Mouse (Mus musculus) cerebellum, adult 2 months (tissue): ENCODE measurements around the gene Nat8l.

Experiments used
- CTCF ChIP-seq: fragments of 200-500 bp; IDR thresholded peaks from 2 replicates; pipeline ENCODE4 v1.5.1; 2011; ENCODE audit warnings: low read depth, mild to moderate bottlenecking, control low read depth, low read length, moderate library complexity, borderline replicate concordance; ENCODE audit not compliant: insufficient read depth
- POLR2A ChIP-seq: fragments of 200-500 bp; IDR thresholded peaks from 2 replicates; pipeline ENCODE4 v1.6.1; 2011; ENCODE audit warnings: low read length, control low read depth, borderline replicate concordance; ENCODE audit not compliant: insufficient read depth

DNA sequence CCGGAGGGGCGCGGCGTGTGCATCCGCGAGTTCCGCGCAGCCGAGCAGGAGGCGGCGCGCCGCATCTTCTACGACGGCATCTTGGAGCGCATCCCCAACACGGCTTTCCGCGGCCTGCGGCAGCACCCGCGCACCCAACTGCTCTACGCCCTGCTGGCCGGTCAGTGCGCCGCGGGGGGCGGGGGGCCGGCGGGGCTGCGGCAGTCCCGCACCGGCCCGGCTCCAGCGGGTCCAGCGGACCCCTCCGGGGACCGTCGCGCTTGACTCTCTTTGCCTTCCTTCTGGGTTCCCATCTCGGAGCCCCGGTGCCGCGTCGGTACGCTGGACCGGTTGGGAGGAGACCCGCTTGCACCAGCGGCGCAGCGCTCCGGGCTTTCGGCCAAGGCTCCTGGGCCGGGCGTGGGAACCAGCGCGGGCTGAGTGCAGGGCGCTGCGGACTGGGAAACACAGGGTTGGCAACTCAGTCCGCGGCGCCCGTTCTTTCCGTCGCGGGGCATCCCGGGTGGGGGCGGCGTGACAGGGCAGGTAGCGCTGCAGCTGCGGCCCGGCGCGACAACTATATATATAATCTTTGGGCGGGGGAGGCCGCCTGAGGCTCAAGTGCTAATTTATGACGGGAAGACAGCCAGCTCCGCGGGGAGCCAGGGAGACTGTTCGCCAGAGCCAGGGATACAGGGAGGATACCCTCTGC lies 1.4 kb downstream of the Nat8l start:
- TF ChIP-seq CTCF (no peak), POLR2A (no peak)
